Mouse (Mus musculus): Measurements from ENCODE around the gene Riok1.

DNA sequence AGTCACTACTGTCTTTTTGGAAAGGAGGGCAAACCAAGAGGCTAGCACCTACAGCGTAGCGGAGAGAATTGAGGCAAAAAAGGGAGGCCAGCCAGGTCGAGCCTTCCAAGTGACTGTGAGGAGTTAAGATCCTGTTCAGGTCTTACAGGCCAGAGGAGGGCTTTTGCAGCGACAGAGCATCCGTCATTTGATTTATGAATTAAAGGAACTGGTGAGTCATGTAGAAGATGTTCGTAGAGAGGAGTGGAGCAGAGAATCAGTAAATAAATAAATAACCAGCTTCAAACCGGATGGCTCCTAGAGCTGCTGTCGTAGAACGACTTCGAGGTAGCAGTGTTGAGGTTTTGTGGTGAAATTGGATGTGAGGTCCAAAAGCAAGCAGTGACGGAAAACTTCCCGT lies 1.0 kb downstream of the Riok1 start:
- TF ChIP-seq CTCF (IDR thresholded peaks at IDR 0.05; ENCODE audit: low read depth, low read length): no peak
- TF ChIP-seq POLR2A (IDR thresholded peaks at IDR 0.05; ENCODE audit: extremely low read depth, insufficient read depth, low read length): no peak

Data from liver, adult 2 months (tissue).